Comparison of ENCODE assay signal across 22 mouse cellular contexts in genomic region chr19:45827736-45828135, GRCm38 (mm10). TPM values are rescaled to one million over a fixed set of nuclear protein-coding genes. Genes with fewer than 3 reads are reported as not detected.
DNase-seq lines count a peak whose midpoint lies in the region; ATAC-seq and TF ChIP-seq lines count a peak whose summit lies in the region.
"Had no signal": no experiment of that assay in that cellular context is flagged by ENCODE, and none has a peak within 500 bp of the region (broad histone marks: within the 10 kb centered on the region; RNA-seq: fewer than 3 reads in every experiment).

No protein-coding gene starts in this region.

- H3K27ac ChIP-seq in gastrocnemius, adult 2 months = peak overlapping the region; percentile 48; the same call in 1 of the 2 replicates
- peak overlapping the region; percentile 21; the same call in 1 of the 2 replicates for H3K27ac ChIP-seq in intestine, postnatal 0 days (ENCODE audit: low read depth, low read length)
- no peak overlapping the region for H3K27ac ChIP-seq in intestine, embryonic 16.5 days (ENCODE audit: low read length)
- H3K27ac ChIP-seq in midbrain, postnatal 0 days (ENCODE audit: low read depth, low read length) = no peak overlapping the region
- H3K27ac ChIP-seq in midbrain, embryonic 16.5 days (ENCODE audit: low read length) = no peak overlapping the region
- H3K27ac ChIP-seq in neural tube, embryonic 15.5 days (replicated peaks) = no peak overlapping the region
- H3K27ac ChIP-seq: hindbrain, embryonic 12.5 days; limb, embryonic 13.5 days; liver, embryonic 15.5 days; midbrain, embryonic 10.5 days had no signal

- H3K27me3 ChIP-seq in intestine, postnatal 0 days (replicated peaks; ENCODE audit: control insufficient read depth, insufficient read depth, low read length) = no peaks in the 10 kb centered on the region
- no peaks in the 10 kb centered on the region for H3K27me3 ChIP-seq in intestine, embryonic 16.5 days (replicated peaks; ENCODE audit: control insufficient read depth, insufficient read depth, low read length)
- H3K27me3 ChIP-seq in midbrain, postnatal 0 days (ENCODE audit: insufficient read depth, low read length) = no peaks in the 10 kb centered on the region
- no peaks in the 10 kb centered on the region for H3K27me3 ChIP-seq in midbrain, embryonic 16.5 days (ENCODE audit: control insufficient read depth, insufficient read depth, low read depth, low read length)
- no peaks in the 10 kb centered on the region for H3K27me3 ChIP-seq in neural tube, embryonic 15.5 days (replicated peaks)
- H3K27me3 ChIP-seq: hindbrain, embryonic 12.5 days; limb, embryonic 13.5 days; liver, embryonic 15.5 days had no signal

- H3K4me1 ChIP-seq in intestine, postnatal 0 days (replicated peaks; ENCODE audit: control insufficient read depth, insufficient read depth, low read length) = no peaks in the 10 kb centered on the region
- H3K4me1 ChIP-seq in intestine, embryonic 16.5 days (ENCODE audit: control insufficient read depth, insufficient read depth, low read length) = no peaks in the 10 kb centered on the region
- no peaks in the 10 kb centered on the region for H3K4me1 ChIP-seq in midbrain, postnatal 0 days (ENCODE audit: insufficient read depth, low read length)
- no peaks in the 10 kb centered on the region for H3K4me1 ChIP-seq in midbrain, embryonic 16.5 days (ENCODE audit: control insufficient read depth, insufficient read depth, low read length)
- H3K4me1 ChIP-seq in neural tube, embryonic 15.5 days = no peaks in the 10 kb centered on the region
- H3K4me1 ChIP-seq: hindbrain, embryonic 12.5 days; limb, embryonic 13.5 days; liver, embryonic 15.5 days; midbrain, embryonic 10.5 days had no signal

- no peak overlapping the region for H3K9ac ChIP-seq in intestine, postnatal 0 days (ENCODE audit: low read depth, low read length)
- H3K9ac ChIP-seq in intestine, embryonic 16.5 days (ENCODE audit: low read depth, low read length) = no peak overlapping the region
- H3K9ac ChIP-seq in midbrain, postnatal 0 days (replicated peaks; ENCODE audit: low read length, poor library complexity, severe bottlenecking) = no peak overlapping the region
- H3K9ac ChIP-seq in midbrain, embryonic 16.5 days (ENCODE audit: low read depth, low read length) = no peak overlapping the region
- H3K9ac ChIP-seq in neural tube, embryonic 15.5 days (replicated peaks) = no peak overlapping the region
- H3K9ac ChIP-seq: hindbrain, embryonic 12.5 days; limb, embryonic 13.5 days; liver, embryonic 15.5 days had no signal

- H3K9me3 ChIP-seq in intestine, postnatal 0 days (ENCODE audit: control insufficient read depth) = no peaks in the 10 kb centered on the region
- H3K9me3 ChIP-seq in intestine, embryonic 16.5 days (ENCODE audit: control insufficient read depth, low read length) = no peaks in the 10 kb centered on the region
- H3K9me3 ChIP-seq in midbrain, postnatal 0 days (ENCODE audit: low read length) = no peaks in the 10 kb centered on the region
- no peaks in the 10 kb centered on the region for H3K9me3 ChIP-seq in midbrain, embryonic 16.5 days (replicated peaks; ENCODE audit: control insufficient read depth, low read length, poor library complexity, severe bottlenecking)
- H3K9me3 ChIP-seq in neural tube, embryonic 15.5 days (replicated peaks) = no peaks in the 10 kb centered on the region
- H3K9me3 ChIP-seq: G1E; liver, embryonic 15.5 days; midbrain, embryonic 10.5 days had no signal

- peak; percentile 22; the same call in 1 of the 2 replicates for TF ChIP-seq CTCF in gastrocnemius, adult 2 months (IDR thresholded peaks at IDR 0.05)
- peak; percentile 27 for TF ChIP-seq CTCF in intestine, postnatal 0 days (IDR thresholded peaks at IDR 0.05; ENCODE audit: low read depth)
- TF ChIP-seq CTCF in midbrain, postnatal 0 days (IDR thresholded peaks at IDR 0.05) = peak; percentile 22

- 91% methylated on average over 3 of the region's 3 CpGs for WGBS in intestine, postnatal 0 days
- WGBS in intestine, embryonic 16.5 days = 93% methylated on average over 3 of the region's 3 CpGs
- 97% methylated on average over 3 of the region's 3 CpGs for WGBS in midbrain, postnatal 0 days
- WGBS in midbrain, embryonic 16.5 days = 96% methylated on average over 3 of the region's 3 CpGs
- WGBS in neural tube, embryonic 15.5 days = 98% methylated on average over 3 of the region's 3 CpGs

- intact Hi-C loops in gastrocnemius, adult 2 months (cut with DNase I) = no loop called here

- no peak overlapping the region for H3K4me2 ChIP-seq in intestine, postnatal 0 days (replicated peaks; ENCODE audit: low read depth)
- H3K4me2 ChIP-seq in intestine, embryonic 16.5 days (ENCODE audit: low read depth, low read length) = no peak overlapping the region
- no peak overlapping the region for H3K4me2 ChIP-seq in midbrain, postnatal 0 days (ENCODE audit: low read depth, low read length, poor library complexity, severe bottlenecking)
- no peak overlapping the region for H3K4me2 ChIP-seq in midbrain, embryonic 16.5 days (ENCODE audit: low read length)
- H3K4me2 ChIP-seq in neural tube, embryonic 15.5 days = no peak overlapping the region
- H3K4me2 ChIP-seq: hindbrain, embryonic 12.5 days; limb, embryonic 13.5 days; liver, embryonic 15.5 days had no signal

- ATAC-seq in intestine, postnatal 0 days = no peak
- ATAC-seq in intestine, embryonic 16.5 days = no peak
- ATAC-seq in midbrain, postnatal 0 days (ENCODE audit: low FRiP score) = no peak
- no peak for ATAC-seq in midbrain, embryonic 16.5 days
- ATAC-seq in neural tube, embryonic 15.5 days (ENCODE audit: low FRiP score) = no peak
- ATAC-seq: forebrain, embryonic 14.5 days had no signal

- no peak for DNase-seq in gastrocnemius, adult 2 months
- DNase-seq in gastrocnemius, adult 18-20 months (ENCODE audit: low spot score) = no peak
- DNase-seq in midbrain, postnatal 0 days (ENCODE audit: low spot score) = no peak
- DNase-seq: adrenal gland, postnatal 10 days; cerebellum, adult 18-20 months; cerebellum, postnatal 36 days; gastrocnemius, postnatal 14 days; heart, adult 11 months; heart, postnatal 14 days; kidney, adult 2 months; kidney, postnatal 10 days; layer of hippocampus, postnatal 36 days had no signal

- no peaks in the 10 kb centered on the region; the same call in 1 of the 2 replicates for H3K36me3 ChIP-seq in intestine, postnatal 0 days (ENCODE audit: control insufficient read depth, insufficient read depth)
- H3K36me3 ChIP-seq in intestine, embryonic 16.5 days (ENCODE audit: control insufficient read depth, insufficient read depth, low read length) = no peaks in the 10 kb centered on the region
- H3K36me3 ChIP-seq in midbrain, postnatal 0 days (ENCODE audit: insufficient read depth, low read length) = no peaks in the 10 kb centered on the region
- no peaks in the 10 kb centered on the region for H3K36me3 ChIP-seq in midbrain, embryonic 16.5 days (ENCODE audit: control insufficient read depth, insufficient read depth, low read length)
- H3K36me3 ChIP-seq in neural tube, embryonic 15.5 days = no peaks in the 10 kb centered on the region
- H3K36me3 ChIP-seq: G1E; hindbrain, embryonic 12.5 days had no signal

- no peak overlapping the region for H3K4me3 ChIP-seq in gastrocnemius, adult 2 months
- H3K4me3 ChIP-seq in intestine, postnatal 0 days (ENCODE audit: low read depth, low read length) = no peak overlapping the region
- H3K4me3 ChIP-seq in intestine, embryonic 16.5 days (ENCODE audit: low read length) = no peak overlapping the region
- no peak overlapping the region for H3K4me3 ChIP-seq in midbrain, postnatal 0 days (ENCODE audit: low read depth, low read length)
- H3K4me3 ChIP-seq in midbrain, embryonic 16.5 days (ENCODE audit: low read depth, low read length) = no peak overlapping the region
- no peak overlapping the region for H3K4me3 ChIP-seq in neural tube, embryonic 15.5 days (replicated peaks)
- H3K4me3 ChIP-seq: hindbrain, embryonic 12.5 days; limb, embryonic 13.5 days; liver, embryonic 15.5 days; midbrain, embryonic 10.5 days had no signal

RNA-seq across cellular contexts. Expression of gene Kcnip2, which starts 11.9 kb away (rescaled TPM):
- under 1 TPM; 0.48 to 0.70 TPM for total RNA-seq in gastrocnemius, adult 2 months (2021)
- under 1 TPM; 0.21 to 0.62 TPM for total RNA-seq in gastrocnemius, adult 18-20 months (2021)
- 3.6 and 4.7 TPM in 2 replicates for polyA plus RNA-seq in intestine, postnatal 0 days (2015; fragmentation: Nextera tagmentation; extraction: Ambion mirVana)
- 1.8 and 2.0 TPM in 2 replicates for polyA plus RNA-seq in intestine, embryonic 16.5 days (2015; fragmentation: Nextera tagmentation; extraction: Ambion mirVana)
- total RNA-seq in midbrain, postnatal 0 days (2014; rRNA removed) = 13.7 and 21.2 TPM in 2 replicates
- 12.0 and 14.2 TPM in 2 replicates for polyA plus RNA-seq in midbrain, postnatal 0 days (2015; fragmentation: Nextera tagmentation; extraction: Ambion mirVana)
- 8.2 and 10.0 TPM in 2 replicates for polyA plus RNA-seq in midbrain, embryonic 16.5 days (2015; fragmentation: Nextera tagmentation; extraction: Ambion mirVana)
- 19.1 and 19.4 TPM in 2 replicates for polyA plus RNA-seq in neural tube, embryonic 15.5 days (2015; fragmentation: Nextera tagmentation; extraction: Ambion mirVana)
- polyA plus RNA-seq: G1E had no signal

RNA-seq across cellular contexts. Expression of gene Mgea5, which starts 44.1 kb away (rescaled TPM):
- total RNA-seq in gastrocnemius, adult 2 months (2021) = 10 to 100 TPM; 35.2 to 41.8 TPM
- total RNA-seq in gastrocnemius, adult 18-20 months (2021) = 10 to 100 TPM; 32.1 to 39.9 TPM
- 18.2 and 19.3 TPM in 2 replicates for polyA plus RNA-seq in intestine, postnatal 0 days (2015; fragmentation: Nextera tagmentation; extraction: Ambion mirVana)
- 24.5 and 25.0 TPM in 2 replicates for polyA plus RNA-seq in intestine, embryonic 16.5 days (2015; fragmentation: Nextera tagmentation; extraction: Ambion mirVana)
- 145 and 210 TPM in 2 replicates for total RNA-seq in midbrain, postnatal 0 days (2014; rRNA removed)
- polyA plus RNA-seq in midbrain, postnatal 0 days (2015; fragmentation: Nextera tagmentation; extraction: Ambion mirVana) = 55.9 and 78.2 TPM in 2 replicates
- 76.5 and 84.0 TPM in 2 replicates for polyA plus RNA-seq in midbrain, embryonic 16.5 days (2015; fragmentation: Nextera tagmentation; extraction: Ambion mirVana)
- polyA plus RNA-seq in neural tube, embryonic 15.5 days (2015; fragmentation: Nextera tagmentation; extraction: Ambion mirVana) = 64.6 and 71.2 TPM in 2 replicates

Comparison
In these comparisons a context has a peak if more than half of its experiments do, and no peak if none do; other contexts are left out.
1. H3K27ac ChIP-seq: peak in gastrocnemius, adult 2 months (single experiment) and intestine, postnatal 0 days (single experiment); none in intestine, embryonic 16.5 days (single experiment), midbrain, postnatal 0 days (single experiment), midbrain, embryonic 16.5 days (single experiment) and neural tube, embryonic 15.5 days (single experiment).
2. Peak in every context shown above with its lines, with median percentiles within 50 percentile points of each other: CTCF ChIP-seq.